Mouse (Mus musculus): ENCODE data around the gene Trem2.
"Not testable (repeated sequence)": the region's sequence is repeated elsewhere in the genome, so short reads cannot be mapped to it uniquely, and the experiment has no call there.

Trem2 gene

GRCm38 (mm10) chr17:48352976-48353375 is 6.8 kb downstream of the Trem2 start:
- not testable (repeated sequence) for DNase-seq

- no peak for DNase-seq
These were observed 9.6 kb downstream of the Trem2 start for GRCm38 (mm10) chr17:48355822-48356221.

DNA sequence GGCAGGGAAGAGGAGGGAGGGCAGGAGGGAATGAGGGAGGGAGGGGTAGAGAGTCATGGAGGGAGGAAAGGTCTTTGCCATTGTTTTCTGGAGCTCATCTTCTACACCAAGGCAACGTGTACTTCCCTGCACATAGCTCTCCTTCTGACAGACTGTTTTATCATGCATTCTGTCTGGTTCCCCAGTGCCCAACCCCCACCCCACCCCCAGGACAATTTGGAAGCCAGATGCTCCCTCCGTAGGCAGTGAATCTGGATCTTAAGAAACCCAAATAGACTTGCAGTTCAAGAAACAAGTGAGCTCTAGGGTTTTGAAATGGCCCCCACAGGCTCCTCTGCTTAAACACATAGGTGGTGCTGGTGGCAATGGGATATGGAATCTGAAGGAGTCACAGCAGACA is 11.7 kb downstream of the Trem2 start:
- no peak for DNase-seq

DNA sequence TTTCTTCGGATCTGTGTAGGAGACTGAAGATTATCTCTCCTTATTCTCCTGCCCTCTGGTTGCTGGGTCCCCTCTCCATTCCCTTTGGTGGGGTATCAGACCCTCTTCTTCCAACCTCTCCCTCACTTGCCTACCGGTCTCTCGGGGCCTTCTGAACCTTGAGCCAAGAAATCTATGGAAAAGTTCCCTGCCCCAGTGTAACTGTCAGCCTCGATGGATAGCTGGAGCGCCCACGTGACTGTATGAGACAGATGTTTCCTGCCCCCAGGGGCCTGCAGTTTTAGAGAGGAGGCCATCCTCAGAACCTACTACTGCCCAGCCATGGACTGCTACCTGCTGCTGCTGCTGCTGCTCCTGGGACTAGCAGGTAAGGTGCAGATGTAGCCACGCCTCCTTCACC is 13.4 kb downstream of the Trem2 start, which contains the start of gene Treml1:
Treml1 (plus strand) TSS at position 301 of the 400 bp plus-strand sequence.
- no peak for DNase-seq

DNA sequence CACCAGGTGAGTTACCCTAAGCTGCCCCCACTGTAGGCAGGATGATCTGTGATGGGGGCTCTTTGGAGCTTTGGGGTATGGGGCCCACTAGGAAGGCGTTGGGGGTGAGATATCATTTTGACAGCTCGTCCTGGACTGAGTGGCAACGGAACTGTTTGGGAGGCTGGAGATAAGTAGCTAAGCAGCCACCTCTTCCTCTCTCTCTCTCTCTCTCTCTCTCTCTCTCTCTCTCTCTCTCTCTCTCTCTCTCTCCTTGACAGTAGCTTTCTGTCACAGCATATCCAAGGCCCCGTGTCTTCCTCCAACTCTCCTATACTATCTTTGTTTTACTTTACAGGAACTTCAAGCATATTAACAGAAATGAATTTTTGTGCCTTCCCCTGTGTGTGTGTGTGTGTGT is 14.3 kb downstream of the Trem2 start:
- no peak for DNase-seq

GRCm38 (mm10) chr17:48362346-48362745 is 16.1 kb downstream of the Trem2 start:
- no peak for DNase-seq

DNA sequence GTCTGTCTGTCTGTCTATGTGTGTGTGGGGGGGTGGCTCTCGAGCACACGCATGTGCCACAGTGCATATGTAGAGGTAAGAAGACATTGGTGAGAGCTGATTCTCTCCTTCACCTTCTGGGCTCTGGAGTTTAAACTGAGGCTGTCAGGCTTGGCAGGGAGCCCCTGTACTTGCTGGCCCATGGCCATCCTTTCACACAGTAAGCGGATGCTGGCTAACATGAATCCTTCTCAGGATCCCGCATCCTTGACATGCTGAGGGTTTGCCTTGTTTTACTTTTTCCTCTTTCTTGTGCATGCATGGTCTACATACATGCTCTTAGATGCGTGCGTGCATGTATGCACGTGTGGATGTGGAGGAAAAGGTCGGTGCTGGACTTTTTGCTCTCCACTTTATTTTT is 16.8 kb downstream of the Trem2 start:
- peak; percentile 69 for DNase-seq

GRCm38 (mm10) chr17:48363421-48363965 is 17.3 kb downstream of the Trem2 start:
- no peak for DNase-seq

DNA sequence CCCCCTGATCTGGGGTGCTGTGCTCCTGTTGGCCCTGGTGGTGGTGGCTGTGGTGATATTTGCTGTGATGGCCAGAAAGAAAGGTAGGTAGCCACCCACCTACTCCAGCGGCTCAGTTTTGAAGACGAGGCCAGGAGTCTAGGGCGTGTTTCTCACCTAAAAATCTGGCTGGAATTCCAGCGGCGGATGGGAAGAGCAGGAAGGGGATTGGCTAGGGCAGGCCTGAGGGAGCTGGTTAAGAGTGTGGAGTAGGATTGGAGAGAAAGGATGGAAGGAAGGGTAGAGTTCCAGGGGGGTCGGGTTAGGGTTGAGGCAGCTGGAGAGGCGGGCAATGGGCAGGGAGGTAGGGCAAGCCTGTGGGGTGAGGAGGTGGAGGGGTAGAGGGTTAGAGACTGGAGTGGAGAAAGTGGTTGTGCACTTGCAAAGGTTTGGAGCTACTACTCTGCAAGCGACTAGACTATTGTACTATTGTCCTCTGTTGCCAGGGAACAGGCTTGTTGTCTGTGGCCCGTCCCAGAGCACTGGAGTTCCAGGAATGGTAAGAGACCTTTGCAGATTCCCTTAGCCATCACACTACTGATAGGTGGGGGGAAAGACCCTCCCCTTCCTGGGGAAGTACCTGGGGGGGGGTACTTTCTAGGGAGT is 19.4 kb downstream of the Trem2 start:
- no peak for DNase-seq

DNA sequence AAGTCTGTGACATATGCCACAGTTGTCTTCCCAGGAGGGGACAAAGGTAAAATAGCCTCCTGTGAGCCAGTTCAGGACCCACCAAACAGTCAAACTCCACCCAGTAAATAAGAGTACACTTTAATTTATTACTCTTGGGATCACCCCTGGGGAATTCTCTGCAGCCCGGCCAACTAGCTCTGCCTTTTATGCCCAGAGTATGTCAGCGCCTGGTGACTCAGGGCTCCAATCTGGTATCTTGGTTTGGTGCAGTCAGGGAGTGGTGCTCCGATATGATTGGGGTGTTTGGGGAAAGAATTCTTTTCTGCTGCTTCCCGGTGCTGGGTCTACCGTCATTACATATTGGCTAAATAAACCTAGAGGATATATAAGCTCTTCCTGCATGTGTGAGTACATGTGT is 20.6 kb downstream of the Trem2 start:
- DNase-seq, result no peak

DNA sequence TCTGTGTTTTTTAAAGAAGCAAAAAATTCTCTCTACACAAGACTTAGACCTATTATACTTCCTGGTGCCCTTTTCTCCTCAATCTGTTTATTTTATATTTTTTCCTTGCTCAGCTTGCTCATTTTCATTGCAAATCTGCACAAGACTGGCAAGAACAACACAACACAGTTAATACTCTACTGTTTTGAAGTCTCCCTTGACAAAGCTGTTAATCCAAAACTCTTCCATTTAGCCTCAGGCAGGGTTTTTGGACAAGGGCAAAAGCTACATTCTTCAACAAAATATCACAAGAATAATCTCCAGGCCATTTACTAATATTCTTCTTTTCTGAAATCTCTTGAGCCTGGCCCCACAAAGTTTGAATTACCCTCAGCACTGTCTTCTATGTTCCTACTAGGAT is 25.4 kb downstream of the Trem2 start:
- no peak for DNase-seq

GRCm38 (mm10) chr17:48372987-48373386 is 26.8 kb downstream of the Trem2 start:
- DNase-seq, result no peak

- DNase-seq, result no peak
These were observed 29.9 kb downstream of the Trem2 start for GRCm38 (mm10) chr17:48376102-48376501.

DNA sequence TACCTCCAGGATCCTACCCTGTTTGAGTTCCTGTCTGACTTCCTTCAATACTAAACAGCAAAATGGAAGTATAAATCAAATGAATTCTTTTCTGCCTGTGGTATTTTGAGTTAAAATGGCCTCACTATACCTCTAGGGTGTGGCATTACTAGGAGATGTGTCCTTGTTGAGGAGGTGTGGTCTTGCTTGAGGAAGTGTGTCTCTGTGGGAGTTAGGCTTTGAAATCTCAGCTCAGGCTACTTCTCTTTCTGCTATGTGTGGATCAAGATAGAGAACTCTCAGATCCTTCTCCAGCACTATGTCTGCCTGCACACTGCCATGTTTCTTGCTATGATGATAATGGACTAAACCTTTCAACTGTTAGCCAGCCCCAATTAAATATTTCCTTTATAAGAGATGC is 32.8 kb downstream of the Trem2 start:
- no peak for DNase-seq

- no peak for DNase-seq
These were observed 39.7 kb downstream of the Trem2 start for GRCm38 (mm10) chr17:48385786-48386461.

DNA sequence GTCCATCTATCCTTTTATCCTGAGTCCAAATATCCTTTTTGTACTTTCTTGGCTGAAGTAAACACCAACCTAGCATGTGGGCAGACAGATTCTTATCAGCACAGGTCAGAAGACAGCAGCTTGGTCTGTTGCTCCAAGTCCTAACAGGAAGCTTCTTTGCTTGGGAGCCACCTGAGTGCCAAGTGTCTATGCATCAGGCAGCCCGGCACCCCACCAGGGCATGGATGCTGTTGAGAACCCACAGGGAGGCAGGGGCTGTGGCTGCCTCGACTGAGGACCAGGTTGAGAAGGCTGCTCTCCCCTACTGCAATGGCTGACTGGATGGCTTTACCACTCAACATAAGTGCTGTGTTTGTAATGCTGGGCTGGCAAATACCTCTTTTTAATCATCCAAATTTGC is 42.5 kb downstream of the Trem2 start:
- DNase-seq, result no peak

GRCm38 (mm10) chr17:48389442-48389841 is 43.2 kb downstream of the Trem2 start:
- DNase-seq, result no peak

GRCm38 (mm10) chr17:48391446-48391845 is 45.2 kb downstream of the Trem2 start:
- DNase-seq, result no peak

GRCm38 (mm10) chr17:48392616-48393015 is 46.4 kb downstream of the Trem2 start:
- DNase-seq, result no peak

DNA sequence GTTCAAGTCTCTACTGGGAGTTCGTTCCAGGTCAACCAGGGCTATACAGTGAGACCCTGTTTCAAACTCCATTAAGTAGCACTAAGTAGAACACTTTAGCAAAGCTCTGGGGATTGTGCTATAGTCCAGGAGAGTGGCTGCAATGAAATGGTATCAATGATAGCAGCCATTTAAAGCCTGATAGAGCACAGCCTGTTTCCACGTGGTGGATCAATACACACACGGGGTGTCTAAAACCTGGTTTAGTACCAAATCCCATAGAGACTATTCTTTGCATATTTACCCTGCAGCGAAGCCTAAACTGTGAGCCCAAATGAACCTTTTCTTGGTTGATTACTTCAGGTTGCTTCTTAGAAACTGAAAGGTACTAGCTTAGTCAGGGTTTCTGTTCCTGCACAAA is 55.5 kb downstream of the Trem2 start:
- DNase-seq, result no peak

DNA sequence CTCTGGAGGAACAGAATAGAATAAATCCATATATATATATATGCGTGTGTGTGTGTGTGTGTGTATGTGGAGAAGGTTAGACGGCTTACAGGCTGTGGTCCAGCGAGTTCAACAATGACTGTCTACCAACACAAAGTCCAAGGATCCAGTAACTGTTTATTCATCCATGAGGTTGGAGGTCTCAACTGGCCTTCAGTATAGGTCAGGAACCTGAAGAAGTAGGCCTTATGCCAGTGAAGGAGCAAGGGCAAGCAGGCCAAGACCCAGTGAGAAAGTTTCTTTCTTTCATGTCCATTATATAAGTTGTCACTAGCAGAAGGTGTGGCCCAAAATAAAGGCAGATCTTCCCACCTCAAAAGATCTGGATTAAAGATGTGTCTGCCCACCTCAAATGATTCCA is 56.5 kb downstream of the Trem2 start:
- no peak for DNase-seq

Measured in kidney, postnatal 10 days (tissue).